Mouse (Mus musculus) ovary, adult 10 weeks (tissue): Measurements from ENCODE around the gene Ets1. TPM values are rescaled to one million over a fixed set of nuclear protein-coding genes. Genes with fewer than 3 reads are reported as not detected.

Experiments
- polyA plus RNA-seq: library from polyadenylated mRNA; stranded (reverse); fragments of 350-450 nt; fragmentation: Illumina TruSeq; extraction: RNeasy Lipid Tissue Mini Kit (QIAGEN cat#74804); gene quantifications from one replicate; pipeline ENCODE4 v1.2.3, GENCODE M21; 2014

The Ets1 gene
- polyA plus RNA-seq, result 40.1 TPM

DNA sequence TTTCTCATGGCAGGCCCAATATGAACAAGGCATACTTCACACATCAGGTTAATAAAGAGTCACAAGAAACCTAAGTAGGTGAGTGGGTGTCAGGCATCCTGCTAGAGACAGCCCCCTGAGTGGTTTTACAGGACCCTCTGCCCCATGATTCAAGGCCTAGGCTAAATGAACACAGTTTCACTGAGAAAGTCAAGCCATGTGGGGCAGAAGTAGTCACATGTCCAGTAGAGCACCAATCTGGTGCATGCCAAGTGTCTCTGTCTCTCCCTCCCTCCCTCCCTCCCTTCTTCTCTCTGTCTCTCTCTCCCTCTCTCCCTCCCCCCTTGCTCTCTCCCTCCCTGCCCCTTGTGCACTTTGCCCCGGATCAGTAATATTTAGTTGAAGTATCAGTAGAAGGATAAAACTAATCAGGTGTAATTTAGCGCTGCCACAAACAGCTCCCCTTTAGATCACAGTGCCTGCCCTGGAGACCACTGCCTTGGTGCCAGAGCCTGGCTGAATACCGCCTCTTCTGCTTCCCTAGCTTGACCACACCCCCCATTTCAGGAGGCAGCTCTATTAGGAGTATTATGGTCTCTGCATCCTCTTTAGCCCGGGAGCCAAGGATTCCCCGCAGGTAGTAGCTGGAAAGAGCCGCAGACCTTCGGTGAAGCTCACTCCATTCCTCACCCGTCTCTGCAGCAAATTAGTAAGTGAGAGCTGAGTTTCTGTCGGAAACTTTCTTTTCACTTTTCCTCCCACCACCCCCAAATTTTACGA, at the start of gene Ets1:
TSS of gene Ets1 (plus strand) at position 595 of the 759 bp plus-strand sequence.

Other genes starting within 250 kb of the Ets1 start
- gene Fli1, start 93.4 kb upstream of the Ets1 start, polyA plus RNA-seq, result 21.1 TPM